Mouse (Mus musculus) cerebellum, adult 9-10 months (tissue): ENCODE results near the gene Plcb4.
"Not testable (repeated sequence)": the region's sequence is repeated elsewhere in the genome, so short reads cannot be mapped to it uniquely, and the experiment has no call there.

ENCODE experiments used
- DNase-seq: peaks from one replicate; pipeline ENCODE4 v3.0.0; 2022

The Plcb4 gene

GRCm38 (mm10) chr2:135722109-135722508, 63.3 kb downstream of the Plcb4 start:
- no peak for DNase-seq

GRCm38 (mm10) chr2:135723387-135723786, 64.6 kb downstream of the Plcb4 start:
- no peak for DNase-seq

DNA sequence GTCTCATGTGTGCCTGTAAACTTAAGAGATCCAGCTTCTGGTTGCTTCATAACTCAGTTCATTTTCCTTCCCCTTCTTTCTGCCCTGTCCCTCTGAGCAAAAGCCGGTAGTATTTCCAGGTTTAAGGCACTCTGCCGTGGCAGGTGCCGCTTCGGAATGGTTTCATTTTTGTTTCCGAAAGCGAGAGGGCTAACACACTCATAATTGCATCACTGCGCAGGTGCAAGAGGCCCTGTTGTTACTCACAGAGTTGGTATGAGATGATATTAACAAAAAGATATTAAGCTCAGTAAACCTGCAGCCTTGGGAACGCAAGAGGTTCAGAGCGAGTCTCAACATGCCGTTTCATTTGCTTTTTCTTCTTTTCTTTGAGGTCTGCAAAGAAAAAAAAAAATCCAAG, 65.7 kb downstream of the Plcb4 start:
- no peak for DNase-seq

- DNase-seq, result no peak
Measured at GRCm38 (mm10) chr2:135725362-135725761, 66.6 kb downstream of the Plcb4 start.

DNA sequence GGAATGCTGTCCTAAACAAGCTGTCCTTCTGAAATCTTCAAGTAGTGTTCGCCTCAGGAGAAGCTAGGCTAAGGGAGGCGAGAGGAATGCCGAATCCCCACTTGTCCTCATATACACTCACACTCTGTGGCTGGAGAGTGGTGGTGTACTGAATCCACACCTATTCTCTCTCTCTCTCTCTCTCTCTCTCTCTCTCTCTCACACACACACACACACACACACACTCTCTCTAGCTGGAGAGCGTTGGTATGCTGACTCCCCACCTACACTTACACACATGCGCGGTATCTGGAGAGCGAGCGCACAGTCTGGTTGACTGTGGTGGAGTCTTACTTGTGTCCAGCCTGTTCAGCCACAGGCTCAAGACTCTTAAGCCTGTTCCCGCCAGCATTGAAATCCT, 68.3 kb downstream of the Plcb4 start:
- no peak for DNase-seq

DNA sequence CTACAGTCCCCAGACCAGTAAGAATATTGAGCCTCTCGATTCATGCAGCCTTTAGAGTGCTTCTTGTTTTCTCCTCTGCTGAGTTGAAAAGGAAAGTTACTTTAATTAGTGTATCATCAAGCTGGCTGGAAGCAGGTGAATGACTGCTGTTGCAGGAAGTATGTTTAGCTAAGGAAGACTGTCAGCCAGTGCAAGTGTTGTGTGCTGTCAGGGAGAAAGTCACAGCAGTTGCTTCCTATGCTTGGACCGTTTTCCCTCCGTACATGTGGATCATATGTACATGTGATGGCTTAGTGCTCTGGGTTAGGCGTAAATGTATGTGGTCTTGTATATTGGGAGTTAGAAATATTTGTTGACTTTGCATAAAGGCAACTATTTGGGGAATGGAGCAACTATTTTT, 69.1 kb downstream of the Plcb4 start:
- no peak for DNase-seq

GRCm38 (mm10) chr2:135731591-135731990, 72.8 kb downstream of the Plcb4 start:
- no peak for DNase-seq

GRCm38 (mm10) chr2:135732651-135733050, 73.8 kb downstream of the Plcb4 start:
- no peak for DNase-seq

- peak; percentile 52 for DNase-seq
Measured at GRCm38 (mm10) chr2:135733926-135734510, 75.2 kb downstream of the Plcb4 start.

DNA sequence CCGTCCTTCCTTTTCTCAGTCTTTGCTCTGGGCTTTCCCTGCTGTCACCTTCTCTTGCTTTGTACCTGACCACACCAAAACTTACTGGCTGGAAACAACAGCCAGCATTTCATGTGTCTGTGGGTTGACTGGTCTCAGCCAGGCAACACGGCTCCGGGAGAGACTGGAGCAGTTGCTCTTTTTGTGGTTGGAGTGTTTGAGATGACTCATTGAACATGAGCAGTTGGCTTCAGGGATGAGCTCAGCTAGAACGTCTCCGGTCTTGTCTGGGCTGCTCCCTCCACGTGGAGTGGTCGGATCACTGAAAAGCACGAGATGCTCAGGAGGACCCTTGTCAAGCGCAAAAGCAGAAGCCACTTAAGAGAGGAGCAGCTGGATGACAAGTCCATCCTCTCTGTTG, 78.7 kb downstream of the Plcb4 start:
- DNase-seq, result peak; percentile 69

- DNase-seq, result not testable (repeated sequence)
Measured at GRCm38 (mm10) chr2:135738022-135738780, 79.4 kb downstream of the Plcb4 start.

GRCm38 (mm10) chr2:135738950-135739349, 80.1 kb downstream of the Plcb4 start:
- DNase-seq, result no peak

GRCm38 (mm10) chr2:135742954-135743700, 84.3 kb downstream of the Plcb4 start:
- DNase-seq, result no peak

DNA sequence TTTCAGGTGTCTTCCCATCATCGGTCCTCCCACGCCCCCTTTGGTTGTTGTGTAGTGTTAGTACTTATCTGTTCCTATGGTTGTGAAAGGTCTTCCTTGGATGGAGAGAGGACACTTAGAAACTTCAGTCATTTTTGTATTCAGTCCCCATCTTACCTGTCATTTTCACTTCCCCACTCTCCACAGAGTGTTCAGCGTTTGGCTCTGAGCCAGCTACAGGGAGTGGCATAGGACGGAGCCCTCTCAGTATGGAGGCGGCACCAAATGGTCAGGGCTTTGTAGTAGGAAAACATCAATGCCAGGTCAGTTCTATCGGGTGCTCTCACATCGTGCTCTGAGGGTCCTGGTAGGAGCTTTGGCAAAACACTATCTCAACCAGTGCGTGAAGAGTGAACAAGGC, 85.9 kb downstream of the Plcb4 start:
- peak; percentile 61 for DNase-seq

- no peak for DNase-seq
Measured at GRCm38 (mm10) chr2:135745126-135745525, 86.3 kb downstream of the Plcb4 start.

DNA sequence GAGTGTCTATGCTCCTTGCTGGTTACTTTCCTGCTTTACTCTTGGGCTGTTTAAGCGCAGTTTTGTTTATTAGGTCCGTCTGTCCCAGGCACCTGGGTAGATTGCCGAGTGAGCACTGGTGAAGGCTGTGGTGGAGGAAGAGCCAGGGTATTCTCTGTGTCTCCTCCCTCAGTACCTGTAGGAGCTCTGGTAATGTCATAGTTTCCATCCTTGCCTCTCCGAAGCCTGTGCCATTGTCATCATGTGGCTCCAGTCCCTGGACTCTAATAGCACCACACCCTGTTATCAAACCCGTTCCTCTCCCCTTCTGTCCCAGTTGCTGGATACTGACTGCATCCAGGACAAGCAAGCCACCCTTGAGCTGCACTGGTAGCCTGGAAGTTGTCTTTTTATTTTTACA, 89.6 kb downstream of the Plcb4 start:
- no peak for DNase-seq

DNA sequence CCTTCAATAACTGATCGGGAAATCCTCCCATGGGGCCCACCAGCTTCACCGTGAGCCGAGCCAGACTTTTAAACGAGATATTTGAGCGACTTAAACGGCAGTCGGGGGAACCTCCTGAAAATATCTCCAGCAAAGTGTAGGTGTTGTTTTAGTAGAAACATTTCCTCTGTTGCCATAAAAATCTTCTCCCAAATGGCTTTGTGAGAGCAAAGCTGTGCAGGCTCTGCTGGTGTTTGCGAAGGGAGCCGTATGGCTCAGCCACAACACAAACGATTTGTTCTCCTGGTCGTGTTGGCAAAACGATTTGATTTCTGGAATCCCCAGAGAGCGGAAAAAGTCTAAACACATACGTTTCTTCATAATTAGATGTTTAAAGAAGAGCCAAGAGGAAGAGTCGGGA, 90.8 kb downstream of the Plcb4 start:
- DNase-seq, result no peak

DNA sequence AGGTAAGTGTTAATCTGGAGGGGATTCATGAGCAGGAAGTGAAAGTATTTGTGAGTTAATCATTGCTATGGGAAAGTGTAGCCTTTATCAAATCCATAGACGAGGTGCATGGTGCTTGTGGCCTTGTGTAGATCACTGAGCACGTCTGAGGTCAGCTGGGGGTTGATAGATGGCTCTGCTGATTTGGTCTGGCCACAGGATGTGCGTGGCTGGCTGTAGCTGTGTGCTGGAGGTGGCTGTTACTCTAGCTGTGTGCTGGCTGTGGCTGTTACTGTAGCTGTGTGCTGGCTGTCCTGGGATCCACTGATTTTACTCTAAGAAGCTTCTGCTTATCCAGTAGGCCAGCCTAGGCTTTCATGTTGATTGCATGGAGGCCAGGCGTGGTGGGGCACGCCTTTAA, 91.9 kb downstream of the Plcb4 start:
- no peak for DNase-seq

DNA sequence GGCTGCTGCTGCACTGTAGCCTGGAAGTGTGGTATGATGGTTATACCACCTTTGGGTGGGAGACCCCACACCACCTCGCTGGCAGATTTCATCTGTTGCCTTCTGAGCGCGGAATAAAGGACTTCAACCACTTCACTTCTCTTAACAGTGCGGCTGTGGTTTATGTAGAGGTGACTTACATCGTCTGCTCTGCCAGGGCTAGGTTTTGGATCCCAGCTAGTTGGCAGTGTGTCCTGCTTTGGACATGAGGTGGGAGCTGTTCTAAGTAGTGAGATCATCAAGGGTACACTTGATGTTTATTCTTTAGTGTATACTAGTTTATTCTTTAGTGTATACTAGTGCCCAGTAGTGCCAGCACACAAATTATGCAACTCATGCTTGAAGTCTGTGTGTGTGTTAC, 97.0 kb downstream of the Plcb4 start:
- DNase-seq, result no peak

- no peak for DNase-seq
Measured at GRCm38 (mm10) chr2:135757478-135757877, 98.7 kb downstream of the Plcb4 start.

DNA sequence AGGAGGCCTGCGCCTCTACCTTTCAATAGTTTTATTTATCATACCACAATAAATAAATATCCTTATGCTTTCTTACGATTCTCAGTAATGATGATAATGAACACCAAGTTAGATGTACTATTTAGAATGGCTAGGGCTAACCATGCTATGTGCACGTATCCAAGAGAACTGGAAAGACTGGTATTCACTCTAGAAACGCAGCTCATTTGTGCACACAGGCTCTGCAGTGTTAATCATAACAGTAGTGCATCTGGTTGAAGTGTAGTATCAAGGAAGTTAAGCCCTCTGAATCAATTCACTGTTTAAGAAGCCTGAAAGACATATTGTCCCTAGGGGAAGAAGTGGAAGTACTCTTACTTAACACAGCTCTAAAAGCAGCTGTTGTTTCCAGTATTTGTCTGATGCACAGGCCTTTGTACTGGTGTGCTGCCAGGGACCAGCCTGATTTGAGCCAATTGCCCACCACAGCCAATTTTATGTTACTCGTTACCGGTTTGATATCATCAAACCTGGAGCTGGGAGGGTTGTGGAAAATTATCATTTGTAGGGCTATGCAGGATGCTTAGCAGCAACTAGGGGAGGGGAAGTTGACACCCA, 100.8 kb downstream of the Plcb4 start:
- no peak for DNase-seq

DNA sequence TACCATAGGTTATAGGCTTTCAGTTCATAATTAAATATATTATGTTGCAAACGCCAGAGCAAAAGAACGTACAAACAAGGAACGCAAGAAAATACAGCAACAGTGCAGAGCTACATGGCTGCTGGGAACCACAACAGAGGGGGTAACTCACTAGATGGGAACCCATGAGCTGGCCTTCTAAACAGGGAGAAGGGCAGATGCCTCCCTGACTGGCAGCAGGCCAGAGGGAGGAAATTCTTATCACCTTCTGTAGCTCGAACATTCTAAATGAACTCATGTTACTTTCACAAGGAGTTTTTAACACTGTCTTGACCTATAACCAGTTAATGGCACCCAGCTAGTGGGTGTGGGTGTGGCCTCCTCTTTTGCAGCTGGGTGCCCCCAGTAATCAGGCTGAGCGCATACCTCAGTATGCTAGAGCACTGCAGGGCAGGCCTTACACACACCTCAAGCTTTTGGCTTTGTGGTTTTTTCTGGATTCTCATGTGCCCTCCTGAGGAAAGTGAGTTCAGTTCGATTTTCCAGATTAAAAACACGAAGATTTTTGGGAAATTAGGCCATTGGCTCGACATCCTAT, 102.5 kb downstream of the Plcb4 start:
- peak; percentile 59 for DNase-seq

GRCm38 (mm10) chr2:135764706-135765105, 105.9 kb downstream of the Plcb4 start:
- DNase-seq, result no peak
